Mouse (Mus musculus) heart, postnatal 0 days (tissue): ENCODE results near the gene Bcs1l.

Experiments used
- CTCF ChIP-seq: IDR thresholded peaks from 2 replicates; pipeline ENCODE4 v1.5.1; 2016; ENCODE audit warnings: antibody characterized with exemption, control low read depth, low read depth
- EP300 ChIP-seq: IDR thresholded peaks from 2 replicates; pipeline ENCODE4 v1.6.1; 2016; ENCODE audit warnings: antibody characterized with exemption, low read depth

DNA sequence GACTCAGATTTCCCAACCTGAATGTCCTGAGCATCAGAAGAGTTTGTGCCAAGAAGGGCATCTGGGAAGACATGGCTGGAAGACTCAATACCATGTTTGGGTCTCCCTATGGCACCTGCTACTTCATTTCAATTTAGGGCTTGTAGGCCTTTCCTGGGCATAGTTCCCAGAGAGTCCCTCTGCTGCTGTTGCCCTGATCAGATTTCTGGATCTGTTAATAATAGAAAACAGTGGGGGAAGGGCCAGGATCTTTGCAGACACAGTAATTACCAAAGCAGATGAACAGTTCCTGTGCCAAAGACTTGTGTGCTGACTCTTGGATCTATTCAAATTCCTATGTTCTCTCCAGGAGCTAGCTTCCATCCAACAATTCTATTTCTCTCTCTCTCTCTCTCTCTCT, 49.4 kb upstream of the Bcs1l start:
- no peak for TF ChIP-seq CTCF
- TF ChIP-seq EP300: no peak
